Mouse (Mus musculus): ENCODE results near the gene Kidins220.
A peak's percentile ranks its signal among the peaks of the same experiment; 100 is the strongest.

Gene Kidins220

DNA sequence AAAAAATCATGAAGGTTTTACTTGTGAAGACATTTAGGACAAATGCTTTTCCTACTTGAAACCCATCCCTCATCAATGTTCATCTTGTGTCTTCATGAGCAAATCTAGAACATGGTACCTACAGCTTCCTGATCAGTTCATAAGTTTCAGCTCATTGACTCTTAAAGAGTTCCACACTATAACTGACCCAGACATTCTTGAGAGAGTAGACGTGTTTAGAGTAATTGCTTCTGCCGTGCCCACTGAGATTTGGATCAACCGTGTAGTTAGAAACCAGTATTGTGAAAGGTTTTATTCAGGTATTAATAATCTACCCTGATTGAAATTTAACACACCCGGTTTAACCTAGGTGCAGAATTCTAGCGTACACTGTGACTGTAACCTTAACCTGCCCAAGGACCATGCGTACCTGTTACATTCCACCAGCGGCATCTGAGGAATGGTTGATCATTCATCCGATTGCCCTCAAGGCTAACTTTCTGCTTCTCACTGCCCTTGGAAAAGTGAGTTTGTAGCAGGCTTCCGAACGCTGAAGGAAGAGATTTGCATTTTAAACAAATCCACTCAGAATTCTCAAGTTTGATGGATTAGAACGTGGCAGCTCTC is 12.3 kb upstream of the Kidins220 start:
- no peak for DNase-seq (ENCODE audit: low spot score in 2 of 2)

DNA sequence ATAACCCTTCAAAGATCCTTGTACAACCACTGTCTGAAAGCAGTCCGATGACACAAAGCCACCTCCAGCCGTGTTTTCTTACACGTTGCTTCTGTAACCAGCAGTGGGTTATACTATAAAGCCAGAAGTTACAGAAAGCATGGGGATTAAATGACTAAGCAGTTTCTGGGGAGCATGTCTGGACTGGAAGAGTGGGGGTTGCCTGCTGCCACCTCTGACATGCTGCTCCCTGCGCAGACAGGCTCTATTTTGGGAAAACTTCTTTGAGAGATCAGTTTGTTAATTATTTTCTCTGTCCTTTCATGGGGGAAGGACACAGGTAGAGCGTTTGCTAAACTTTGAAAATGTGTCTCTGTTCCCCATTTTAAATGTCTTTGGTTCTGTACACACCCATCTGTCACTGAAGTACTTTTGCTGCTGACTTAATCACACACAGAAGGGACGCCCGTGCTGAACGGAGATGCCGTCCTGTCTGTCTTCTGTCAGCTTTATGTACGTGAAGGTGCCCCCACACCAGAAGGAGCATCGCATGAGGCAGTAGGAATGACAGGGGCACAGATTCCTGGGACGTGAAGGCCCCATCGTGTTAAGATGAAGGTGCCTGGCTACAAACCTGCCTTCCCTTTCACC is 11.2 kb upstream of the Kidins220 start:
- no peak for DNase-seq (ENCODE audit: low spot score in 2 of 2)

DNA sequence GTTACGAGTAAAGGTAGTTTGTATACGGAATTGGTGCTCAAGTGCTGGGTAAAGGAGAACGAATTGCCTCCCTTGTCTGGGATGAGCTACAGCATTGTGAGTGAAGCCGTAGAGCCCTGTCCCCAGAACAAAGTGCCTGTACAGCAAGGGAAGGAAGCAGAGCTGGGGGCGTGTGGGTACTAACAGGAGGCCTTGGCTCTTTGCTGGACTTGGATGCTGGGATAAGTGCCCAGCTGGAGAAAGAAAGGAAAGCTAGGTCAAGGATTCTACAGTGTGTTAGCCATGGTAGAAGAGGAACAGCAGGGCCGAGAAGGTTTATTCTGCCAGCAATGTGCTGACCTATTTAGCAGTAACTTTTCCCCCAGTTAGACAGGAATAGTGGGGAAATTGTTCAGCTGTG is 9.3 kb upstream of the Kidins220 start:
- DNase-seq (ENCODE audit: low spot score in 2 of 2), result peak; percentile 69 to 82

DNA sequence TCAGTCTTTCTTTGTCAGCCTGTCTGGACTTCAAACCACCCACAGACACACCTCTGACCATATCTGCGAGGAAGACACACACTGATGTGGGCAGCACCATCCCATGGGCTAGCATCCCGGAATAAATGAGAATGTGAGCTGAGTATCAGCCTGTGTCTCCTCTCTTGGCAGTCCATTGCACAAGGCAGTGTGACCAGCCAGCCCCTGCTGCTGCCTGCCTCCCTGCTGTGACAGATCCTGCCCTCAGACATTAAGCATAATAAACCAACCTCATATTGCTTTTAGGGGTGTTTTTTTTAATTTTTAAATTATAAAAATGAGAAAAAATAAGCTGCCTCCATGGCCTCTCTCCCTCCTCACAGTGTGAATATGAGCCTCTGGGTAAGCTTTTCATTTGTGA is 8.7 kb upstream of the Kidins220 start:
- DNase-seq (ENCODE audit: low spot score in 2 of 2), result no peak

DNA sequence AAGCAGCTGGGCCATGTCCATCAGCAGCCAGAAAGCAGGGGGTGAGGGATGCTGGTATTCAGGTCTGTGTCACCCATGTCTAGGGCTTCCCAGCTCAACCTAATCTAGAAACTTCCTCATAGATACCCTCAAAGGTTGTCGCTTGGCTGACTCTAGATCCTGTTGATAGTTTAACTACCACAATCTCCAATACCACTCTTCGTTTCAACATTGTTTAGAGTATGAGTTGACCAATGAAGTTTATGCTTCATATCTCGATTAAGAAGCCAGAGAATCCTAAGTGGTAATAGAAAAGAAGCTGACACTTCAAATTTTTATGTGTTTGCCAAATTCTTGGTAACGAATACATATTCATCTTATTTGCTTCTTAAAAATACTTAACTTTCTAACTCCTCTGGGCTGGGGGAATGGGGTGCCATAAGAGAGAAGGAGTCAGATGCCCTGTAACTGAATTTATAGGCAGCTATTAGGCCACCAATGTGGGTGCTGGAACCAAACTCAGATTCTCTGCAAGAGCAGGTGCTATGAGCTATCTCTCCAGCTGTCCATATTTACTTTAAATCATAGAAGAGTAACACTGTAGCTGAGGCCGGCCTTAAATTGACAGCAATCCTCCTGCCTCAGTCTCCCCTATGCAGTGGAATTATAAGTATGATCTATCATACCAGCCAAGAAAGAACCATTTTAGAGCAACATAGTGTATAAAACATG is 3.1 kb upstream of the Kidins220 start:
- DNase-seq (ENCODE audit: low spot score in 2 of 2), result no peak

DNA sequence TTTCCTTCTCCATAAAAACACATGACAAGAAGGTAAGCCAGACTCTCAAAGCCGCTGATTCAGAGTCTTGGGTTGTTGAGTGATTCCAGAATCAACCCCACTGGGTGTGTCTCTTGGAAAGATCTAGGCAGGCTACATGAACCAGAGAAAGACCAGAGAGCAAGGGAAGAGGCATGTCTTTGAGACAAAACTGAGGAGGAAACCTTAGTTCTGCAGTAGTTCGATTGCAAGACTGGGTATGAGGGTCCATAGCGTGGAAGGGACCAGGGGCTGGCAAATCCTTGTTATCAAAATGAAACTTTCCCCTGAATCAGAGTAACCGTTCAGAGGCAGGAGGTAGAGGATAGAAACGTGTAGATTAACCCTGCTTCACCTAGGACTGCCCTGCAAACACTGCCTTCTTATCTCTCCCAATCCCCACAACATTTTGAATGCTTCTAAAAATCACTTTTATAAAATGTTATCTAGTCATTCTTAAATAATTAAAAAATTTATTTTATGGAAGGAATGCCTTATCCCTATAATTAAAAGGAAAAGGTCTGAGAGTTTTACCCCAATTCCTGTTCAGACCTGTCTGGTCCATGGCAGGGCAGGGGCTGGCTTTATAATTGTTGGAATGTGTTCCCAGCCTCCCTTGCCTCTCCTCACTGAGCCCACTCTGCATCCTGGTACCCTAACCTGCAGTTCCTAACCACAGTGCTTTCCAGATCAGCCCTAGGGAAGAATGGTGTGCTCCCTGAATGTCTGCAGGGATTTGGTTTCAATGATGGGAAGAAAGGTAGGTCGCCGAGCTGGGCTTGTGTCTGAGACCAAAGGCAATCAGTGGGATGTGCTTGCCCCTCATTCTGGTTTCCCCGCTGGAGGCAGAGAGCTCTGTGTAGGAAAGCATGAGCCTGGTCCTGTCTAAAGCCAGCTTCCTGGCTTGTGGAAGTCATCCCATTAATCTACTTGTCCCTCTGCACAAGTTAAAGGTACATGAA is 2.1 kb upstream of the Kidins220 start:
- DNase-seq (ENCODE audit: low spot score in 2 of 2), result no peak

DNA sequence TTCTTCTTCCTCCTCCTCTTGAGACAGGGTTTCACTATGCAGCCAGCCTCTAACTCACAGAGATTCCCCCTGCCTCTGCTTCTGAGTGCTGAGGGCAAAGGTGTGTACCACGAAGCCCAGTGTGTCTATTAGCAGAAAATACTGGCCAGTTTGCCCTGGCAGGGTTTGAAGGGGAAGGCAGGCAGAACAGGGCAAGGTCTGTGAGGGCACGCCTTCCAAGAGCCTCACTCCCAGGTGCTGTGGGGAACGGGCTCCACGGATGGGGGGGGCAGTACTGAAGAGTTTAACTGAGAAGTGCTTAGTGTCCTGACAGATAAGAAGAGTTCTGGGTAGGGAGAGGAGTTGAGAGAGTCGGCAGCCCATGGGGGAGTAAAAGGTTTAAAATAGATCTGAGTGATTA is 1.1 kb upstream of the Kidins220 start:
- no peak for DNase-seq (ENCODE audit: low spot score in 2 of 2)

DNA sequence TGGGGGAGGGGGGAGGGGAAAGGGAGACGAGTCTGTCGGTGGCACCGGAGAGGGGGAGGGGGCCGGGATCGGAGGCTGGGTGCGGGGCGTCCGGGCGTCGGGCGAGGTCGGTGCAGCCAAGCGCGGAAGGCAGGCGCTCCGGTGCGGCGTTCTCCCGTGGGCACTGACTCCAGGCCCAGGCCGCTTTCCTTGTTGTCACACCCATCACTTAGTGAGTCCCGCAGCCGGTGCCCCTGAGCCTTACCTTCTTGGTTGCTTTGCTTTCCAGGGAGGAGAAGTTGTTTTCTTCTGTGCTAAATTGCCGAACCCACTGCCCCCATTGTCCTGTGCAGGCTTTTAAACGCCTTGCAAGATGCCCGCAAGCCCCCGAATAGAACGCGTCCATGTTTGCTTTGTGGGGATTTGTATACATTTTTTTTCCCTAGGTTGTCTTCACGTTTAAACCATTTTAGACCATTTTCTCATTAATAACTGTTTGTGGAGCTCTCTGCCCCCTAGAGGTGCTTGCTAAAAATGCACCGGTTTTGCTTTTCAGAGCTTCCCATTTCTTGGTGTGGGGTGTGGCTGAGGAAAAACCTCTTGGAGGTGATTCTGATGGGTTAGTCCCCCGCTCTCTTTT is 499 bp downstream of the Kidins220 start:
- DNase-seq (ENCODE audit: low spot score in 2 of 2), result peak; percentile 80 to 81

DNA sequence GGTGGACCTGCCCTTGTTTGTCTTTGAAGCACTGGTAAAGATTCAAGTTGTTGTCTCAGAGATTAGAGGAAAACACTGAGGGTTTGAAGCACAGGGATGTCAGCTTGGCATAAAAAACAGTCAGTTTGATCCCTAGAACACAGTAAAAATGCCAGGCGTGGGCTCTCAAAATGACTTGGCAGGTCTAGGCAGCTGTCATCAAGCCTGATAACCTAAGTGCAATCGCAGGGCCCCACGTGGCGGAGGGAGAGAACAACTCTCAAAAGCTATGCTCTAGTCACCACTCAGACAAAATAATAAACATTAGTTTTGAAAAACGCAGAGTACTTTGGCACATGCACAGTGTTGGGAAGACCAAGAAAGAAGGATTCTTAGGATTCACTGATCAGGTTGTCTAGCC is 10.5 kb downstream of the Kidins220 start:
- no peak for DNase-seq (ENCODE audit: low spot score in 2 of 2)

DNA sequence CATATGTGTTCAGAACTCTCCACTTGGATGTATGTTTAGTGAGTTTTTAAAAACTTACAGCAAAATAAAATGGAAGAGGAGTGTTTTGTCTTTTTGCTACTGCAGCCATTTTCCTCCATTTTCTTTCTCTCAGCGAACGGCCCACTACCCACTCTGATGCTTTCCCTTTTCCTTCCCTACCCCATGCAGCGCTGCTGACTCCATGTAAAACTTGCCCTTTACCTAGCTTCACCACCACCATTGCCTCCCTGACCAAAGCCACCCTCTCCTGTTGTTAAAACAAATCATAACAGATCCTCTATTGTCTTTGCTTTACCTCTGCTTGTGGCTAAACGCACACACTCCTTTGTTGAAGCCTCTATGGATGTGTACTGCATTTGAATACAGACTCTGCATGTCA is 20.6 kb downstream of the Kidins220 start:
- DNase-seq (ENCODE audit: low spot score in 2 of 2), result no peak

DNA sequence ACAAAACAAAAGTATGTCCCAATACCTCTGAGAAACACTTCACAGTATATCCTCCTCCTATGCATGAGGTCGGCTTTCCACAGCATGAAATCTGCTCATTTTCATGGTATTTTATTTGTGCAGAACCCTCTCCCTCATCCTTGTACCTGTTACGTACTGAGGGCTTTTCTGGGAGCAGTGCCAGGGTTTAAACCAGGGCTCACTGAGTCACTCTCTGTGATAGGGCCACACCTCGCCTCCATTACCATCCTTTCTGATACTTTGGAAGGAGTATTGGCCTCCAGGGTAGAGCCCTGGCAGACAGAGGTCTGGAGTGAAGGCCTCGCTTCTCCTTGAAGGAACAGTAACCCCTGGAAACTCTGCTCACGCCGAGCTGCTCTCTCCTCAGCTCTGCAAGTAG is 30.6 kb downstream of the Kidins220 start:
- DNase-seq (ENCODE audit: low spot score in 2 of 2), result no peak

DNA sequence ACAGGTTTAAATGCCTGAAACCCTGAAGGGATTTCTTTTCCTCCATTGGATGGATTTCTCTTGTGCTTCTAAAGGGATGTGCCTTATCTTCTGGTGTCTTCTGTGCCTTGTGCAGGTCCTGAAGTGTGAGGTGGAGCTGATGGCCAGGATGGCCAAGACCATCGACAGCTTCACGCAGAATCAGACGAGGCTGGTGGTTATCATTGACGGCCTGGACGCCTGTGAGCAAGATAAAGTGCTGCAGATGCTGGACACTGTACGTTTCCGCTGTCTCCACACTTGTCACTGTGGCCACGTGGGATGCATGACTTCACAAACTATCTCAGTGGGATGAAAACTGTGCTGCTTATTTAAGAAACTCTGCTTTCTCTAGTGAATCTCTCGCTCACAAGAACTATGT is 35.2 kb downstream of the Kidins220 start:
- peak in 1 of 2 experiments; percentile 15 for DNase-seq (ENCODE audit: low spot score in 2 of 2)

DNA sequence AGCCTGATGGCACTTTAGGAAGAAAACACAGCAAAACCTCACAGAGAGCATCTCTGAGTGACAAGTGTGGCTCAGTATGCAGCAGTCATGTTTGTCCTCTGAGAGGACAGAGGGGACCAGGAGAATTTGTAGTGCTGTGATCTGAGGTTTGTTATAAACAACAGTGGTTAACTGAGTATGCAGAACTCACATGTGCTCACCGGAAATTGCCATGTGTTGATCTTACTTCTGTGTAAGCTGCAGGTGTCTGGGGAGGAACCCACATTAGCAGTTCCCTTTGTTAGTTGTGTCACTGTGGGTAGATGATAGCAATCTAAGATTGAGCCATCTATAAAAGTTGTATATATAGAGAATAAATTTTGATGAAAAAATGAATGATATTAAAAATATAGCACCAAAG is 35.7 kb downstream of the Kidins220 start:
- no peak for DNase-seq (ENCODE audit: low spot score in 2 of 2)

DNA sequence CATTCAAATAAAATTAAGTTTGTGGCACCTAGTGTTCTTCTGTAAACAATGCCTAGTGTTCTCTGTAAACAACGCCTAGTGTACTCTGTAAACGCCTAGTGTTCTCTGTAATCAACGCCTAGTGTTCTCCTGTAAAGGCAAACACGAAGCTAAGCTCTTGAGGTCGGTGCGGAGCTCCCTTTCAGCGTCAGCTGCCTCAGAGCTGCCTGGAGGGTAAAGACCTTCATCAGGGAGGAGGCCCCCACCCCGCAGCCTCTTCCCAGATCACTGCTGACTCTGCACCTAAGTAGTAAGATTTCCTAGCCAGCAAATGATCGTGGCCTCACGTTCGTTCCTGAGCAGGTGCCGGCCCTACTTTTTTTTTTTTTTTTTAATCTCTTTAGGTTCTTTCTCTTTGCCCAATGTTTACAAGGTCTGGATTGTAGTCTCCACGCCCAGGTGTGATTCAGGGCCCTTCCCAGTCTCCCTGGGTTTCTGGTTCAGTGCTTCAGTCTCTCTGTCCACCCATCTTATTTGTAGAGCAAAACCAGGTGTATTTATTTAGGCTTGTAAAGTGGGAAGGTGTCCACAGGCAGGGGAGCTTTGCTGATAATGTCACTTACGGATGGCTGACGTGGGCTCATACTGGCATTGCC is 37.1 kb downstream of the Kidins220 start:
- DNase-seq (ENCODE audit: low spot score in 2 of 2), result no peak

DNA sequence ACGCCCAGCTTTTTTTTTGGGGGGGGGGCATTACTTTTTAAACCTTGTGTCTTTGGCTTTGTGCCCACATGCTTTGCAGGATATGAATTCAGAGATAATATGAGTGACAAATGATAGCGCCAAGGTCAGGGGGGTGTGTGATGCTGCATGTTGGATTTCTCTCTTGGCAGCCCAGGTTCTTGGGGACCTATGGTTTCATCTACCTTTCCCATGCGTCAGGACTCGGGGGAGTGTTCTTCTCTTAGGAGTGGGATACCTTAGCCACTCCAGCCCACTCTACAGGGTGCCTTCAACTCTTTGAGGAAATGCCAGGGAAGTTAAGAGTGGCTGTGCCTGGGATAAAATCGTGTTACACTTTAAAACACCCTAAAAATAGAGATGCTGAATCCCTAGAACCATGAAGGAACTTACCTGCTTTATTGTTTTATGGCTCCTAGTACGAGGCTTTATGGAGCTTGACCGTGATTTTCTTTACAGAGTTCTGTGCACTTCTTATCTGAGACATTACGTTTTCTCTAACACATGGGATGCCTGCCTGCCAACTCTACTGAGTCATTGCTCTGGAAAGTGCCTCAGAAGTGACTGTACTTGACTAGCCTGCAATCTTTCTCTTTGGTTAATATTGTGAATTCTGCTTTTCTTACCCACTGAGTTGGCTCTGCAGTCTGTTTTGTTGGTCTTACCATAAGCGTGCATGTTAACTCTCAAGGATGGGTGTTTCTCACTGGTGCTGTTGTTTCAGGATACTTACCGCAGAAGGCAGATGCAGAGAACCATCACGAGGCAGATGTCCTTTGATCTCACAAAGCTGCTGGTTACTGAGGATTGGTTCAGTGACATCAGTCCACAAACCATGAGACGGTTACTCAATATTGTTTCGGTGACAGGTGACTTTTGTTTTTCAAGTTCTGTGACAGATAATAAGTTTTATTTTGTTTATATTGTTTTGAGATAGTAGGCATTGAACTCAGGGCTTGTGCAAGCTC is 38.1 kb downstream of the Kidins220 start:
- no peak for DNase-seq (ENCODE audit: low spot score in 2 of 2)

DNA sequence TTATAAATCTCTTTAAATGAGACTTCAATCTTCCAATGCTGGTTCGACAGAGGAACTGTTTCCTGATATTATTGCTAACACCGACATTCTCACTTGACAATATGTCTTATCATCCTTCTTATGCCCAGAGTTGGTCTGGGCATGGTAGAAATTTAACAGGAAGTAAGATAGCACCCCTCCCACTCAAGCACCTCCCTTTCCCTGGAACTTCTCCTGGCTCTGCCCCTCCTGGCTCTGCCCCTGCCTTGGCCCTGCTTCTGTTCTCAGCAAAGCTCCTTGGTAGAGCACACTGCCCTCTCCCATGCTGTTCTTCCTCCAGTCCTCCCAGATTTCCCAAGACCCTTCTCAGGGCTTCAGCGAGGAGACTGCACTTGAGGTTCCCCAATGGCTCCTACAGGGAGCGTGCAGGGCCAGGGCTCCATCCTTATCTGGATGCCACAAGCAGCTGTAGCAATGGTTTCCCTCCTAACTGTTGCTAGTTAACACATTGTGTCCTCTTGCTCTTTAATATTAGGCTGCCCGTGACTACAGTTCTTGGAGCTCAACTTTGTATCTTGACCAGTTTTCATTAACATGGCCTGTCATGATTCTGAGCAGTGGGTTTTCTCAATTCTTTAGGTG is 39.7 kb downstream of the Kidins220 start:
- DNase-seq (ENCODE audit: low spot score in 2 of 2), result no peak

DNA sequence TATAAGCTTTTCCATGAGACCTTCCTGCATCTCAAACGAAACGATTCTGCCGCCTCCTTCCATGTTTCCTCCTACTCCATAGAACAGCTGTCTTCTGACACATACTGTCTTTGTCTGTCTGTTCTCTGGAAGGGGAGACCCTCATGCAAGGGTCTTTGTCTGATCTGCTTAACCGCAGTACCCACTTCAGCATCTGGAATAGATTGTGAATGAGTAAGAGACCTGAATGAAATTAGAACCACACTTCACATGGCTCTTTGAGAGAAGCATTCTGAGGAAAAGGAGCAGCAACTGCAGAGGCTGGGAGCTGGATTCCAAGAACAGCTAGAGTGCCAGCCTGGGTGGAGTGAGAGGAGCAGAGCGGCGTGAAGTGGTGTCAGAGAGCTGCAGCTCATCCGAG is 40.2 kb downstream of the Kidins220 start:
- no peak for DNase-seq (ENCODE audit: low spot score in 2 of 2)

DNA sequence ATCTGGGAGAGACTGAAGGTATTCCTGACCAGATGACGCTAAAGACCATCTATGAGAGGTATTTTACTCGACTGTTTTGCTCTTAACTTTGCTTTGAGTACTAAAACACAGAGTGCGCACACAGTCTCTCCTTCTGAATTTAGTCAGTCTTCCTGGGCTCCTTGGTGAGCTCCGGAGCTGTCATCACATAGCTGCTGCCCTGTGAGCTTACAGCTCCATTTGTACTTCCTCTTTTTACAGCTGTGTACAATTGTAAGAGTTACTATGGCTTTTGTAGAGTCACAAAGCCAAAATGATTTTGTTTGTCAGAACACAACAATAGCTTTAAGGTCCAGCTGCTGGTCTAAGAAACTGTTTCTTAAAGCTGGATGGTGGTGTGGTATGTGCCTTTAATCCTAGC is 42.3 kb downstream of the Kidins220 start:
- no peak for DNase-seq (ENCODE audit: low spot score in 2 of 2)

DNA sequence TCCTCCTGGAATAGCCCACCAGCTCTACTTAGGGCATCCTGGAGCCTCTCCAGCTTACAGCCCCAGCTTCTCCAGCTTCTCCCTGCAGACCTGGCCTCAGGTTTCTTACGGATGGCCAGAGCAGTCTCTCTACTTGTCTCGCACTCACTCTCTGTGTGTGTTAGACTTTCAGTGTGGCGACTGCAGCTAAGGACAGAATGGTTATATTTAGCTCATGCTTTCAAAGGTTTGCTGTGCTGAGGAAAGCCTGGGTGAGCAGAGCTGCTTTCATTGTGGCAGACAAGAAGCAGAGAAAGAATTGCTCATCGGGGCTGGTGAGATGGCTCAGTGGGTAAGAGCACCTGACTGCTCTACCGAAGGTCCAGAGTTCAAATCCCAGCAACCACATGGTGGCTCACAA is 46.3 kb downstream of the Kidins220 start:
- no peak for DNase-seq (ENCODE audit: low spot score in 2 of 2)
